Mouse (Mus musculus) hindbrain, postnatal 0 days (tissue): ENCODE data around the gene Sept9. TPM values are rescaled to one million over a fixed set of nuclear protein-coding genes. Genes with fewer than 3 reads are reported as not detected.

ENCODE experiments used
- ATAC-seq: fragments of 200-750 bp; cut with Nextera tagmentation; 2 replicates; pipeline ENCODE4 v1.8.0; 2017; ENCODE audit warnings: mild to moderate bottlenecking, moderate TSS enrichment, moderate library complexity
- DNase-seq: peaks from one replicate; pipeline ENCODE4 v3.0.0-alpha.2; 2015; ENCODE audit warnings: low spot score
- H3K27ac ChIP-seq: fragments of 300-500 bp; sonication (generic); 2 replicates; pipeline ENCODE4 v1.5.1; 2014; ENCODE audit warnings: mild to moderate bottlenecking
- H3K27me3 ChIP-seq: fragments of 300-500 bp; sonication (generic); 2 replicates; pipeline ENCODE4 v1.6.1; 2014; ENCODE audit warnings: low read length, mixed read lengths; ENCODE audit not compliant: insufficient read depth
- H3K36me3 ChIP-seq: fragments of 300-500 bp; sonication (generic); 2 replicates; pipeline ENCODE4 v1.6.1; 2014; ENCODE audit warnings: low read length, mixed read lengths; ENCODE audit not compliant: insufficient read depth
- H3K4me1 ChIP-seq: fragments of 300-500 bp; sonication (generic); 2 replicates; pipeline ENCODE4 v1.6.1; 2014; ENCODE audit warnings: antibody characterized with exemption, low read length, mixed read lengths; ENCODE audit not compliant: insufficient read depth
- H3K4me2 ChIP-seq: fragments of 300-500 bp; sonication (generic); 2 replicates; pipeline ENCODE4 v1.6.1; 2014; ENCODE audit warnings: low read depth, mild to moderate bottlenecking, low read length, moderate library complexity, mixed read lengths
- H3K4me3 ChIP-seq: fragments of 300-500 bp; sonication (generic); 2 replicates; pipeline ENCODE4 v1.5.1; 2014; ENCODE audit warnings: low read length
- H3K9ac ChIP-seq: fragments of 300-500 bp; sonication (generic); replicated peaks from 2 replicates; pipeline ENCODE4 v1.6.1; 2014; ENCODE audit warnings: mild to moderate bottlenecking, low read length, moderate library complexity, mixed read lengths
- H3K9me3 ChIP-seq: fragments of 300-500 bp; sonication (generic); 2 replicates; pipeline ENCODE4 v1.6.1; 2016; ENCODE audit warnings: low read length, mixed read lengths
- CTCF ChIP-seq: IDR thresholded peaks from 2 replicates; pipeline ENCODE4 v1.5.1; 2016; ENCODE audit warnings: antibody characterized with exemption, control low read depth, low read depth
- WGBS: fragments of 180-500 bp; shearing (Covaris S2); extraction: QIAGEN DNeasy Blood & Tissue Kit; methylation state at CpG from one replicate; pipeline ENCODE4 v1.1.7; 2014; 5-methylcytosine and 5-hydroxymethylcytosine counted together
- polyA plus RNA-seq: library from polyadenylated mRNA; unstranded; fragments of >200 nt; fragmentation: Nextera tagmentation; extraction: Ambion mirVana; gene quantifications from 2 replicates; pipeline ENCODE4 v1.2.1, GENCODE M21; 2015
- total RNA-seq: library from RNA; depleted of rRNA; stranded (reverse); fragments of >200 nt; gene quantifications from 2 replicates; pipeline ENCODE4 v1.2.3, GENCODE M21; 2014

The Sept9 gene
- total and polyA plus RNA-seq, 2 experiments from 2014 or later: 88.8 to 112 TPM

GRCm38 (mm10) chr11:117295266-117295665, 95.8 kb downstream of the Sept9 start:
- H3K27ac ChIP-seq: peak overlapping the region; percentile 27; the same call in 1 of the 2 replicates
- DNase-seq: peak; percentile 49
- 47% methylated on average over 7 of the region's 7 CpGs for WGBS

GRCm38 (mm10) chr11:117296116-117296499, 96.6 kb downstream of the Sept9 start:
- peak overlapping the region; percentile 56; the same call in 1 of the 2 replicates for H3K27ac ChIP-seq
- no peaks in the 10 kb centered on the region for H3K36me3 ChIP-seq
- no peak for ATAC-seq
- no peak overlapping the region for H3K4me3 ChIP-seq
- TF ChIP-seq CTCF: no peak
- no peak overlapping the region for H3K4me2 ChIP-seq
- DNase-seq: no peak
- no peaks in the 10 kb centered on the region for H3K9me3 ChIP-seq
- H3K27me3 ChIP-seq: no peaks in the 10 kb centered on the region
- H3K4me1 ChIP-seq: peaks cover 9% of the 10 kb centered on the region
- H3K9ac ChIP-seq: no peak overlapping the region
- WGBS: 66% methylated on average over 4 of the region's 4 CpGs

More at GRCm38 (mm10) chr11:117295266-117295665, 95.8 kb downstream of the Sept9 start:
- Histone ChIP-seq H3K4me2 (no peak overlapping the region), H3K9me3 (no peaks in the 10 kb centered on the region), H3K4me1 (peaks cover 9% of the 10 kb centered on the region), H3K27me3 (no peaks in the 10 kb centered on the region), H3K4me3 (no peak overlapping the region), H3K9ac (no peak overlapping the region), H3K36me3 (no peaks in the 10 kb centered on the region)
- TF ChIP-seq CTCF: no peak
- peak; percentile 39; the same call in 1 of the 2 replicates for ATAC-seq

GRCm38 (mm10) chr11:117296500-117297189, 97.2 kb downstream of the Sept9 start:
- H3K9me3 ChIP-seq: no peaks in the 10 kb centered on the region
- no peaks in the 10 kb centered on the region for H3K27me3 ChIP-seq
- no peaks in the 10 kb centered on the region for H3K36me3 ChIP-seq
- DNase-seq: peak; percentile 46
- WGBS: 56% methylated on average over 14 of the region's 14 CpGs
- no peak overlapping the region for H3K4me2 ChIP-seq
- no peak for TF ChIP-seq CTCF
- H3K9ac ChIP-seq: no peak overlapping the region
- H3K4me1 ChIP-seq: peaks cover 9% of the 10 kb centered on the region
- ATAC-seq: peak; percentile 82
- H3K4me3 ChIP-seq: no peak overlapping the region
- peak overlapping the region; percentile 56; the same call in 1 of the 2 replicates for H3K27ac ChIP-seq

- DNase-seq (peak; percentile 28), ATAC-seq (no peak)
- Histone ChIP-seq H3K4me2 (no peak overlapping the region), H3K27me3 (no peaks in the 10 kb centered on the region), H3K27ac (peak overlapping the region; percentile 56; the same call in 1 of the 2 replicates), H3K4me1 (peaks cover 9% of the 10 kb centered on the region), H3K36me3 (no peaks in the 10 kb centered on the region), H3K9ac (no peak overlapping the region), H3K4me3 (no peak overlapping the region), H3K9me3 (no peaks in the 10 kb centered on the region)
- no peak for TF ChIP-seq CTCF
- 89% methylated on average over 3 of the region's 3 CpGs for WGBS
Measured at GRCm38 (mm10) chr11:117297190-117297829, 97.8 kb downstream of the Sept9 start.

- Histone ChIP-seq H3K27ac (no peak overlapping the region), H3K4me2 (no peak overlapping the region), H3K4me3 (no peak overlapping the region), H3K27me3 (no peaks in the 10 kb centered on the region), H3K9me3 (no peaks in the 10 kb centered on the region), H3K36me3 (no peaks in the 10 kb centered on the region), H3K4me1 (peaks cover 9% of the 10 kb centered on the region), H3K9ac (no peak overlapping the region)
- no peak for DNase-seq
- no peak for ATAC-seq
- 93% methylated on average over 6 of the region's 6 CpGs for WGBS
- TF ChIP-seq CTCF: no peak
Measured at GRCm38 (mm10) chr11:117299741-117300140, 100.3 kb downstream of the Sept9 start.

GRCm38 (mm10) chr11:117300809-117301208, 101.3 kb downstream of the Sept9 start:
- H3K9me3 ChIP-seq: no peaks in the 10 kb centered on the region
- peak; percentile 49 for TF ChIP-seq CTCF
- H3K4me2 ChIP-seq: no peak overlapping the region
- H3K27me3 ChIP-seq: no peaks in the 10 kb centered on the region
- DNase-seq (no peak), ATAC-seq (no peak)
- peaks cover 4% of the 10 kb centered on the region; the same call in 1 of the 2 replicates for H3K4me1 ChIP-seq
- H3K9ac ChIP-seq: no peak overlapping the region
- no peak overlapping the region for H3K27ac ChIP-seq
- 89% methylated on average over 4 of the region's 4 CpGs for WGBS
- H3K4me3 ChIP-seq: no peak overlapping the region
- no peaks in the 10 kb centered on the region for H3K36me3 ChIP-seq

GRCm38 (mm10) chr11:117301716-117302115, 102.3 kb downstream of the Sept9 start:
- no peak for TF ChIP-seq CTCF
- 61% methylated on average over 6 of the region's 6 CpGs for WGBS

More at GRCm38 (mm10) chr11:117301716-117302115, 102.3 kb downstream of the Sept9 start:
- H3K27me3 ChIP-seq: no peaks in the 10 kb centered on the region
- no peaks in the 10 kb centered on the region for H3K36me3 ChIP-seq
- ATAC-seq (no peak), DNase-seq (no peak)
- H3K27ac ChIP-seq: no peak overlapping the region
- H3K9ac ChIP-seq: no peak overlapping the region
- H3K4me3 ChIP-seq: no peak overlapping the region
- H3K4me1 ChIP-seq: no peaks in the 10 kb centered on the region
- no peak overlapping the region for H3K4me2 ChIP-seq
- no peaks in the 10 kb centered on the region for H3K9me3 ChIP-seq
